Mouse (Mus musculus): ENCODE results near the gene Thtpa. TPM values are rescaled to one million over a fixed set of nuclear protein-coding genes. Genes with fewer than 3 reads are reported as not detected.

Gene Thtpa
- polyA plus RNA-seq, 1 experiment: 0.02 TPM

DNA sequence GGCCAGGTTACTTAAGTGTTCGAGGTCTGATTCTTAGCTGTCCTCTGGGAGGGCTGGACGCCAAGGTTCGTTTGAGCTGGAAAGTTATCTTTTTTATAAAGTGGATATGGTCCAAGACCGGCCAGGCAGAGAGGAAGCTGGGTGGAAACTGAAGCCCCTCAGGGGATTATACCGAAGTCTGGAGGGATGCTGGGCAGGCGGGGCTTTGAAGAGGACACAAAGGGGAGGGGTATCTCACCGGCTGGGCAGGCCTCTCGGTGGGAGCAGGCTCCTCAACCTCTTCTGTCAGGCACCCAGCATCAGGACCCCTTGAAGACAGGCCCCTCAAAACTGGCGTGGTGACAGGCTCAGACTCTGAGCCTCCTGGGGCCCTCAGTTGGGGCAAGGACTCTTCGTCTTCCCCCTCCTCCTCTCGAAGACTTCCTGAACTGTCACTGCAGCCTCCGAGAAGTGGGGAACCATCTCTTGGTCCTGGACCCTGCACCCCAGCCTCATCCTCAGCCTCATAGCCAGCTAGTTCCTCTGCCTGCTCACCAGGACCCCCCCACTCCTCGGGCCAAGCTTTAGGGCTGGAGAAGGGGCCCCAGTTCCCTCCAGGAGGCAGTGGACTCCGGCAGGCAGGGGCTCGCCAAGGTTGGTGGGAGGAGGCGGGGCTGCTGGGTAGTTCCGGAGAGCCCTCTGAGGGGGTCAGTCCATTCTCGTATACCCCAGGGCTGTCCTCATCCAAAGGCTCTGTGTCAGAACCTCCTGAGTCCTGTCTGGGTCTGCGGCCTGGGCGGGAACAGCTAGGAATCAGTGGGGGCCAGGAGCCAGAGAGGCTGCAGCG lies 14.7 kb downstream of the Thtpa start:
- Histone ChIP-seq H3K4me1 (ENCODE audit: control insufficient read depth) (peaks cover 33% of the 10 kb centered on the region), H3K9me3 (ENCODE audit: control insufficient read depth, low read length) (peaks cover under 1% of the 10 kb centered on the region; the same call in 1 of the 2 replicates), H3K4me3 (replicated peaks) (no peak overlapping the region), H3K27me3 (ENCODE audit: control insufficient read depth) (peaks cover 58% of the 10 kb centered on the region), H3K36me3 (ENCODE audit: control insufficient read depth) (peaks cover 5% of the 10 kb centered on the region)
- no peak for TF ChIP-seq TAL1 (IDR thresholded peaks at IDR 0.05; ENCODE audit: low read length)
- no peak for TF ChIP-seq GATA1 (IDR thresholded peaks at IDR 0.05; ENCODE audit: low read length)

DNA sequence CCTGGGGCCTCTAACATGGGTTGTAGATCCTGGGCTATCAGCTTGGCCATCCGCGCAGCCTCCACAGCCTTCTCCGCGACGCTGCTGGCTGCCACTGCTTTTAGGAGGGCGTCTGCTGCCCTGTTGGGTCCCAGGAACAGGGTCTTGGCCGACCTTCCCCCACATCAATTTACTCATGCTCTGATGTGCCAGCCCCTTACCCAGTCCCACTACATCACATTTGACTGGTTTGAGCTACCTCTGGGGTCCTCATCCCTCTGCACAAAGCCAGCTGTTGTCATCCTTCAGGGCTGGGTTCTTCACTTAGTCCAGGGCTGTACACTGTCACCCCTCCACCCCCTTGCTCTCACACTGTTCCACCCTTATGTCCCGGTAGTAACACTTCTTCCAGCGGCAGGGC lies 15.5 kb downstream of the Thtpa start:
- no peak for TF ChIP-seq TAL1 (IDR thresholded peaks at IDR 0.05; ENCODE audit: low read length)
- TF ChIP-seq GATA1 (IDR thresholded peaks at IDR 0.05; ENCODE audit: low read length): no peak
- Histone ChIP-seq H3K4me1 (ENCODE audit: control insufficient read depth) (peaks cover 30% of the 10 kb centered on the region), H3K4me3 (replicated peaks) (no peak overlapping the region), H3K36me3 (ENCODE audit: control insufficient read depth) (no peaks in the 10 kb centered on the region), H3K27me3 (ENCODE audit: control insufficient read depth) (peaks cover 66% of the 10 kb centered on the region), H3K9me3 (ENCODE audit: control insufficient read depth, low read length) (peaks cover 4% of the 10 kb centered on the region; the same call in 1 of the 2 replicates)

DNA sequence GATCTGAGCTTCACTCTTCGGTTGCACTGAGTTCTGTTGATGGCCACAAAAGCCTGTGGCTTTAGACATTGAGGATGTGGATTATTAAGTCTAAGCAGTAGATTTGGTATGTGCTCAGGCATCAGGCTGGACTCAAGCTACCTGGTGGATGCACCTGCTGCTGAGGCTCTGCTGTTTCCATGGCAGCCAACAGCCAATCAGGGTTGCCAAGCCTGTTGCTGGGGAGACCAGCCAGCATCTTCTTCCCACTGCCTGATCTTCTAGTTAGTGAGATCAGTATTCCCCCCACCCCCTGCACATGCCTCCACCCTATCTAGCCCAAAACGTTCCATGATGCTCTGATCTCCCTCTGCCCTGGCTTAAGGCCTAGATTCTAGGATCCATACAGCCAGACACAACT lies 17.1 kb downstream of the Thtpa start:
- Histone ChIP-seq H3K4me1 (ENCODE audit: control insufficient read depth) (peaks cover 14% of the 10 kb centered on the region), H3K9me3 (ENCODE audit: control insufficient read depth, low read length) (peaks cover 4% of the 10 kb centered on the region; the same call in 1 of the 2 replicates), H3K4me3 (replicated peaks) (no peak overlapping the region), H3K36me3 (ENCODE audit: control insufficient read depth) (no peaks in the 10 kb centered on the region), H3K27me3 (ENCODE audit: control insufficient read depth) (peaks cover 82% of the 10 kb centered on the region)
- TF ChIP-seq GATA1 (IDR thresholded peaks at IDR 0.05; ENCODE audit: low read length) (no peak), TAL1 (IDR thresholded peaks at IDR 0.05; ENCODE audit: low read length) (no peak)

DNA sequence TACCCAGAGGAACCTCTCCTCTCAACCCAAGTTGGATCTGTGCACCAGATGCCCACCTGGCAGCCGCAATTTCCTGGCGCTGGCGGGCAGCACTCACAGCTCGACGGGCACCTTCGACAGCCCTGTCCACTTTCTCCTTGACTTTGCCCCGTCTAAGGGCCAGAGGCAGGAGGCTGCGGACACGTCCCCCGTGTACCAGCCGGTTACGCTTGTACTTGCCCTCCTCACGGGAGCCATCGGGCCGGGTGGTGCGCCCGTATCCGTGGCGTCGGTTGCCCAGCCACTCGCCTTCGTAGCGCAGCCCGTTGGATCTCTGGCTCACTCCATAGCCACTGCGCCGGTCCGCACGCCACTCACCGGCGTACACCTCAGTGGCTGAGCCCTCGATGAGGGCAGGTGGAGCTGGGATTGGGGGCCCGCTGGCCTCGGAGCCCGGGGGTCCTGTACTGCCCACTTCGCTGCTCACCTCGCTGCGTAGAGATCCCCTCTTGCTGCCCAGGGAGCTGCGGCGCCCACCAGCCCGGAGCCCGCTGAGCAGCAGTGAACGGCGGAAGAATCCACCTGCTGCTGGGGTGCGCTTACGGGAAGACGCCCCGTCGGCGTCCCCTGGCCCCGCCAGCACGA lies 18.9 kb downstream of the Thtpa start:
- Histone ChIP-seq H3K4me3 (replicated peaks) (no peak overlapping the region), H3K4me1 (ENCODE audit: control insufficient read depth) (peaks cover 5% of the 10 kb centered on the region), H3K27me3 (ENCODE audit: control insufficient read depth) (peaks cover 93% of the 10 kb centered on the region), H3K9me3 (ENCODE audit: control insufficient read depth, low read length) (peaks cover 4% of the 10 kb centered on the region; the same call in 1 of the 2 replicates), H3K36me3 (ENCODE audit: control insufficient read depth) (no peaks in the 10 kb centered on the region)
- TF ChIP-seq GATA1 (IDR thresholded peaks at IDR 0.05; ENCODE audit: low read length) (no peak), TAL1 (IDR thresholded peaks at IDR 0.05; ENCODE audit: low read length) (no peak)

DNA sequence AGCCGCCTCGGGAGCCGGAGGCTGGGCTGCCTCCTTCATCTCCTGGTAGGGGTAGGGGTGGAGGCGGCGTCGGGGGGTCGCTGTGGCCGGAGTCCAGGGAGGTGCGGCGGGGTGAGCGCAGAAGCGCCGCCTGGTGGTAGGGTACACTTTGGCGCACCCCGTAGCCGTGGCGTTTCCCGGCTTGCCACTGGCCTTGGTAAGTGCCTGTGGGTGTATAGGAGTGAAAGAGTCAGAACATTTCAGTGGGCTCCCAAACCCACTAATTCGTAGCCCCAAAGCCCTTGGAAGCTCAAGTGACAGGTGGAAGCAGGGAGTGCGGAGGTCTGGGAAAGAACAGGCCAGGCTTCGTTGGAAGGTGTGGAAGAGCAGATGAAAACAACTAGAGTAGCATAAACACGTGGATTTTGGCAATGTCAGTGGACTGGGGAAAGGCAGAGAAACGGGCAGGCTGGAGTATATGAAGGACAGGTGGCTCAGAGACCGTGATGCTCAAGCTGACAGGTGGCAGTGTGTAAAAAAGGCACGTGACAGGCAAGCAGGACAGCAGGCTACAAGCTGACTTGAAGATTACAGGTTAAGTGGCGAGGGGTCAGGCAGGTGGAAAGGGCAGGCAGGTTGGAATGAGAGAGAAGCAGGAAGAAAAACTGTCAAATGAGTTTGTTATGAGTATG lies 19.5 kb downstream of the Thtpa start:
- Histone ChIP-seq H3K9me3 (ENCODE audit: control insufficient read depth, low read length) (peaks cover 4% of the 10 kb centered on the region; the same call in 1 of the 2 replicates), H3K27me3 (ENCODE audit: control insufficient read depth) (peaks cover 91% of the 10 kb centered on the region), H3K36me3 (ENCODE audit: control insufficient read depth) (no peaks in the 10 kb centered on the region), H3K4me1 (ENCODE audit: control insufficient read depth) (peaks cover 5% of the 10 kb centered on the region), H3K4me3 (replicated peaks) (no peak overlapping the region)
- TF ChIP-seq TAL1 (IDR thresholded peaks at IDR 0.05; ENCODE audit: low read length) (no peak), GATA1 (IDR thresholded peaks at IDR 0.05; ENCODE audit: low read length) (no peak)

DNA sequence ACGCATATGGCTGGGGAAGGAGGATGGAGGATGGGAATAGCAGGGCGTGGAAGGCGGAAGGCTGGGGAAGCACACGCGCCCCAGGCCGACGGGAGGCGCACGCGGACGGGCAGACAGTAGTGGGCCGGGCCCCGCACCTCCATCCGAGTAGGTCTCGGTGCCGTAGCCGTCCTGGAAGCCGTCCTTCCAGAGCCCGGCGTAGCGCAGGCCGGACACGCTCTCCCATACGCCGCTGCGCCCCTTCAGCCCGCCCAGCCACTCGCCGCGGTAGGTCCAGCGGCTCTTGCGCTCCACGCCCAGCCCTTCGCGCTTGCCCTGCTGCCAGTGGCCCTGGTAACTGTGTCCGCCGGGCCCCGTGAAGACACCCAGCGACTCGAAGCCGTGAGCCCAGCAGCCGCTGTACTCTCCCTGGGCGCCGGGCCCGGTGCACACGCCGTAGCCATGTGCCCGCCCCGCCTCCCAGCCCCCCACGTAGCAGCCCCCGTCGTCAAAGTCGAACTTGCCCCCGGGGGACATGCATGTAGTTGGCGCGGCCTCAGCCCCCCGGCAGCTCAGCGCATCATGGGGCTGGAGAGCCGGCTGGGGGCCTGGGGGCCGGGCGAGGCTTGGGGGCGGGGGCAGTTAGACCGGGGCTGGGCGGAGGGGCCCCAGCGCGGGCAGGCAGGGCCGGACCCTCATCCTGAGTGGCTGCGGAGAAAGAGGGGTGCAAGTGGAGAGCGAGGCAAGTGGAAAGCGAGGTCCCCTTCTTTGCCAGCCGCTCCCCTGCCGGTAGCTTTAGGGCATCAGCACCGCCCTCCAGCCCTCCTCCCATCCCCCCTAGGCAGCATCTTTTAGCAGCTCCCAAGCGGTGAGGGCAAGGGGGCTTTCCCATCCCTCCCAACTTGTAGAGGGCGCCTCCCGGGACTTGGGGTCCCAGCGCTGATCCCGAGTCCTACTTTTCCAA lies 20.4 kb downstream of the Thtpa start:
- Histone ChIP-seq H3K9me3 (ENCODE audit: control insufficient read depth, low read length) (peaks cover 4% of the 10 kb centered on the region; the same call in 1 of the 2 replicates), H3K36me3 (ENCODE audit: control insufficient read depth) (no peaks in the 10 kb centered on the region), H3K4me1 (ENCODE audit: control insufficient read depth) (peaks cover 5% of the 10 kb centered on the region), H3K27me3 (ENCODE audit: control insufficient read depth) (peaks cover 84% of the 10 kb centered on the region), H3K4me3 (replicated peaks) (peak overlapping the region; percentile 18)
- TF ChIP-seq TAL1 (IDR thresholded peaks at IDR 0.05; ENCODE audit: low read length): no peak
- TF ChIP-seq GATA1 (IDR thresholded peaks at IDR 0.05; ENCODE audit: low read length): no peak

DNA sequence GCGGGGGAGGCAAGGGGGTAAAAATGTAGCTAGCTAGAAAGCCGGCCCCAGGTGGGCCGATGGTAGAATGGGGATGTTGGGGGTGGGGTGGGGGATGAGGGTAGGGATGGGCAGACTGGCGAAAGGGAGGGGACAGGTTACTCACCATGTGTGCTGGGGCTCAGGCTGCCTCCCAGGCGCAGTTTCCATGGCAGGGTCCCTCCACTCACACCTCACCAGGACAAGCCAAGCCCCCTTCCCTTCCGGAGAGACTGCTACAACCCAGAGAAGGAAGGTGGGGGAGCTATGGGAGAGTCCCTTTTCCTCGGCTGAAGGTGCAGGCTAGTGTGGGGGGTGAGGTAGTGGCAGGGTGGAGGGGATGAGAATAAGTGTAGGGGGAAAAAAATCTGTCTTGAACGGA lies 21.3 kb downstream of the Thtpa start:
- TF ChIP-seq TAL1 (IDR thresholded peaks at IDR 0.05; ENCODE audit: low read length) (no peak), GATA1 (IDR thresholded peaks at IDR 0.05; ENCODE audit: low read length) (no peak)
- Histone ChIP-seq H3K4me3 (replicated peaks) (no peak overlapping the region), H3K27me3 (ENCODE audit: control insufficient read depth) (peaks cover 76% of the 10 kb centered on the region), H3K4me1 (ENCODE audit: control insufficient read depth) (peaks cover 5% of the 10 kb centered on the region), H3K9me3 (ENCODE audit: control insufficient read depth, low read length) (peaks cover 4% of the 10 kb centered on the region; the same call in 1 of the 2 replicates), H3K36me3 (ENCODE audit: control insufficient read depth) (no peaks in the 10 kb centered on the region)

Data from erythroblast, embryonic 14.5 days (primary cell).